Mouse (Mus musculus) myocyte (in vitro differentiated cells): ENCODE measurements around the gene Xlr5c. TPM values are rescaled to one million over a fixed set of nuclear protein-coding genes. Genes with fewer than 3 reads are reported as not detected.
"Not testable (repeated sequence)": the region's sequence is repeated elsewhere in the genome, so short reads cannot be mapped to it uniquely, and the experiment has no call there.

Experiments used
- H3K27me3 ChIP-seq: one replicate; pipeline ENCODE4 v1.6.1; 2011; ENCODE audit not compliant: control insufficient read depth, insufficient read depth, insufficient read length
- H3K36me3 ChIP-seq: one replicate; pipeline ENCODE4 v1.6.1; 2011; ENCODE audit not compliant: control insufficient read depth, insufficient read depth
- H3K4me2 ChIP-seq: one replicate; pipeline ENCODE4 v1.6.1; 2011; ENCODE audit warnings: low read depth, control low read depth
- H3K4me3 ChIP-seq: one replicate; pipeline ENCODE4 v1.5.1; 2011; ENCODE audit warnings: mild to moderate bottlenecking, control low read depth, moderate library complexity
- H3K79me2 ChIP-seq: one replicate; pipeline ENCODE4 v1.6.1; 2011; ENCODE audit not compliant: control insufficient read depth, insufficient read depth
- H3ac ChIP-seq: one replicate; pipeline ENCODE4 v1.6.1; 2011; ENCODE audit not compliant: control insufficient read depth, insufficient read length
- CEBPB ChIP-seq: IDR thresholded peaks from 2 replicates; pipeline ENCODE4 v1.6.1; 2011; ENCODE audit warnings: mild to moderate bottlenecking, moderate library complexity; ENCODE audit not compliant: poor library complexity, insufficient read depth, severe bottlenecking
- E2F4 ChIP-seq: IDR thresholded peaks from one replicate; pipeline ENCODE4 v1.6.1; 2011; ENCODE audit warnings: mild to moderate bottlenecking, control low read depth, moderate library complexity; ENCODE audit not compliant: insufficient read depth
- MAX ChIP-seq: IDR thresholded peaks from one replicate; pipeline ENCODE4 v1.6.1; 2011; ENCODE audit warnings: low read depth, mild to moderate bottlenecking, control low read depth
- MYOD1 ChIP-seq, 3 experiments: IDR thresholded peaks; one replicate each; pipeline ENCODE4 v1.6.1; 2011; ENCODE audit warnings: control low read depth in 2 of 3, low read depth in 2 of 3, mild to moderate bottlenecking in 2 of 3, moderate library complexity in 1 of 3; ENCODE audit not compliant: insufficient read length in 2 of 3, control insufficient read depth in 1 of 3
- MYOG ChIP-seq, 3 experiments: IDR thresholded peaks; one replicate each; pipeline ENCODE4 v1.6.1; 2011; ENCODE audit warnings: control low read depth in 2 of 3, low read depth in 2 of 3, mild to moderate bottlenecking in 2 of 3; ENCODE audit not compliant: insufficient read length in 2 of 3, control insufficient read depth in 1 of 3, insufficient read depth in 1 of 3
- POLR2A ChIP-seq: IDR thresholded peaks from one replicate; pipeline ENCODE4 v1.6.1; 2011; ENCODE audit warnings: low read depth, mild to moderate bottlenecking, control low read depth, moderate library complexity; ENCODE audit not compliant: insufficient read length
- POLR2AphosphoS2 ChIP-seq: IDR thresholded peaks from one replicate; pipeline ENCODE4 v1.6.1; 2011; ENCODE audit warnings: low read depth, control low read depth; ENCODE audit not compliant: insufficient read length
- REST ChIP-seq: IDR thresholded peaks from one replicate; pipeline ENCODE4 v1.6.1; 2011; ENCODE audit warnings: mild to moderate bottlenecking, control low read depth, moderate library complexity; ENCODE audit not compliant: insufficient read depth, insufficient read length
- SRF ChIP-seq: IDR thresholded peaks from one replicate; pipeline ENCODE4 v1.6.1; 2011; ENCODE audit warnings: low read depth; ENCODE audit not compliant: control insufficient read depth, insufficient read length
- TCF12 ChIP-seq: IDR thresholded peaks from one replicate; pipeline ENCODE4 v1.6.1; 2011; ENCODE audit warnings: mild to moderate bottlenecking, control low read depth; ENCODE audit not compliant: poor library complexity, insufficient read depth, severe bottlenecking
- TCF3 ChIP-seq: IDR thresholded peaks from one replicate; pipeline ENCODE4 v1.6.1; 2011; ENCODE audit warnings: low read depth, control low read depth; ENCODE audit not compliant: insufficient read length
- USF1 ChIP-seq: IDR thresholded peaks from one replicate; pipeline ENCODE4 v1.6.1; 2011; ENCODE audit warnings: low read depth, mild to moderate bottlenecking, control low read depth, moderate library complexity
- polyA plus RNA-seq: library from polyadenylated mRNA; unstranded; fragments of >200 nt; fragmentation: generic; extraction: Trizol; gene quantifications from one replicate; pipeline ENCODE4 v1.2.1, GENCODE M21; 2012; ENCODE audit warnings: missing spikeins

The Xlr5c gene
- polyA plus RNA-seq, 1 experiment = not detected

DNA sequence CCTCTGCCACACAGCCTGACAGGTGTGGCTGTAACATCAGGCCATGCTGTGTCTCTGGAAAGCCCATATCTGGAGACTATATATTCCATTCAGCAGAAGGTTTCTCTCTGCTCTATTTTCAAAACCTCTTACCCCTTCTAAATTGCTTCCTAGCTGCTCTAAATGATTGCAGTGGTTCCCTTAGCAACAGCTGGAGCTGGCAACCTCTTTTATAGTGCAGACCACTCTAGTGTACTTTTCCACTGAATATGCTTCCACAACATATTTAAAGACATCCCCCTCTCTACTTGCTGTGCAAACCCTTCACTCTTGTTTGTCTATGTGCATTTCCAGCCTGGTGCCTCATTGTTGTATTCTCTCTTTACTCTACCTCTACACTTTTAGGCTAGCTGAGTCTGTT lies 40.8 kb upstream of the Xlr5c start:
- Histone ChIP-seq H3K36me3 (no peaks in the 10 kb centered on the region), H3ac (no peak overlapping the region), H3K27me3 (no peaks in the 10 kb centered on the region), H3K79me2 (no peaks in the 10 kb centered on the region), H3K4me2 (no peak overlapping the region), H3K4me3 (no peak overlapping the region)
- no peak for TF ChIP-seq MAX

DNA sequence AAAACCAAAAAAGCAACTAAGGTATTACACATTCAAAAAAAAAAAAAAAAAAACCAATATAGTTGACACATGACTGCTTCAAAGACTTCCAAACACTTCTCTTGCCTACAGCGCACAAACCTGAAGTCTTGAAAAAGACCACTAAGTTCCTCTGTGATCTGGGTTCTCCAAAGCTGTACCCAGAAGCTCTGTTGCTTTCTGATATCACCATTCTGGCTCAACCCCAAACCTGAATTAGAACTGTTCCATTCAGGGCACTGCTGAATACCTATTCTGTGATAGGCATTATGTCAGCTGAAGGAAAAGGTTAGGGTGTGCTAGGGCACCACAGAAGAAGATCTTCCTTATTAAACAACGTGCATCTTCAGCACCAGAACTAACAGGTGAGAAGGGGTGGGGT lies 34.4 kb upstream of the Xlr5c start:
- H3K79me2 ChIP-seq = no peaks in the 10 kb centered on the region
- no peak overlapping the region for H3K4me2 ChIP-seq

DNA sequence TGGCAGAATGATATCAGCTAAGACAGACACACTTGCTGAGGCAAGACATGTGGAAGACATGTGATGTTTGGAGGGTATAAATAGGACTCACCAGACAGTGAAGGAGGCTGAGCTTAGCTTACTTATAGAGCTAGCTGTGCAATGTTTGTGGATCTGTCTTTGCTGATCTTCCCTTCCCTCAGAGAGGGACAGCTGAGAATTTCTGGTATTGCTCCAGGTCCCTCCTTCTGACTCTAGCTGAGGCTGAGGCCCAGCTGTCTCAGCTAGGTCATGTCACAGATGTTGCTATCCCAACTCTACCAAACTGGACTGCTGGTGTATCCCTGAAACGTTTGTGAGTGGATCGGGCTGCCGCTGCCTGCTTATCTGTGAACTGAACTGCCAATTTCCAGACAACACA lies 28.3 kb upstream of the Xlr5c start:
- no peaks in the 10 kb centered on the region for H3K79me2 ChIP-seq
- H3K4me2 ChIP-seq = peak overlapping the region; percentile 38
- H3K4me3 ChIP-seq = no peak overlapping the region
- H3ac ChIP-seq = no peak overlapping the region
- no peaks in the 10 kb centered on the region for H3K36me3 ChIP-seq
- no peaks in the 10 kb centered on the region for H3K27me3 ChIP-seq
- no peak for TF ChIP-seq MAX
- peak; percentile 77 to 85 (median 78) for TF ChIP-seq MYOD1 (IDR thresholded peaks at IDR 0.05; ENCODE audit: control insufficient read depth in 1 of 3, insufficient read length in 2 of 3, low read depth in 2 of 3)
- peak; percentile 49 for TF ChIP-seq TCF3
- no peak for TF ChIP-seq REST
- no peak for TF ChIP-seq USF1
- no peak for TF ChIP-seq POLR2AphosphoS2
- no peak for TF ChIP-seq SRF
- TF ChIP-seq E2F4 = no peak
- peak; percentile 34 to 94 (median 92) for TF ChIP-seq MYOG (IDR thresholded peaks at IDR 0.05; ENCODE audit: control insufficient read depth in 1 of 3, insufficient read depth in 1 of 3, insufficient read length in 2 of 3, low read depth in 2 of 3)
- TF ChIP-seq TCF12 = peak; percentile 82
- no peak for TF ChIP-seq CEBPB
- no peak for TF ChIP-seq POLR2A

More for the DNA sequence above, 34.4 kb upstream of the Xlr5c start:
- Histone ChIP-seq H3K27me3 (no peaks in the 10 kb centered on the region), H3K4me3 (no peak overlapping the region), H3K36me3 (no peaks in the 10 kb centered on the region), H3ac (no peak overlapping the region)
- TF ChIP-seq TCF12 = no peak
- TF ChIP-seq E2F4 = no peak
- no peak for TF ChIP-seq USF1
- TF ChIP-seq CEBPB = no peak
- no peak for TF ChIP-seq TCF3
- TF ChIP-seq POLR2A = no peak
- TF ChIP-seq MYOG (IDR thresholded peaks at IDR 0.05; ENCODE audit: control insufficient read depth in 1 of 3, insufficient read depth in 1 of 3, insufficient read length in 2 of 3, low read depth in 2 of 3) = no peak
- no peak for TF ChIP-seq SRF
- TF ChIP-seq MYOD1 (IDR thresholded peaks at IDR 0.05; ENCODE audit: control insufficient read depth in 1 of 3, insufficient read length in 2 of 3, low read depth in 2 of 3) = no peak
- TF ChIP-seq REST = no peak
- no peak for TF ChIP-seq MAX
- TF ChIP-seq POLR2AphosphoS2 = no peak

DNA sequence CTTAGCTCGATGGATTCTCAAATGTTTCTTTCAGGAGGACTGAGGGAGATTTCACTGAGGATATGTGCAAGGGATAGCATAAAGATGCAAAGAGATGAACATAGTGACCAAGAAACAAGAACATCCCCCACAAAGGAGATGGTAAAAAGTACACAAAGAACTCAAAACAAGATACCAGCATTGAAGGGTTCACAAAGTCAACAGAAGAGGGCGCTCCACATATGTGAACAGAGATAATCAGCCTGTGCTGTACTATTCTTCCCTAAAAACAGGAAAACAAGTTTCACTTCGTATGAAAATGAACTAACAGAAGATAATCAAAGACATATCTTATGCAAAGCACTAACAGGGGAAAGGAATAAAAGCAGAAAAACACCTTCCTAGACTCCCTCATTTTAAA lies 19.7 kb upstream of the Xlr5c start:
- Histone ChIP-seq H3K4me3 (no peak overlapping the region), H3ac (no peak overlapping the region), H3K79me2 (no peaks in the 10 kb centered on the region), H3K4me2 (peak overlapping the region; percentile 19), H3K36me3 (no peaks in the 10 kb centered on the region), H3K27me3 (no peaks in the 10 kb centered on the region)
- TF ChIP-seq USF1 (no peak), TCF3 (no peak), POLR2A (no peak), MYOG (IDR thresholded peaks at IDR 0.05; ENCODE audit: control insufficient read depth in 1 of 3, insufficient read depth in 1 of 3, insufficient read length in 2 of 3, low read depth in 2 of 3) (no peak), E2F4 (no peak), POLR2AphosphoS2 (no peak)

DNA sequence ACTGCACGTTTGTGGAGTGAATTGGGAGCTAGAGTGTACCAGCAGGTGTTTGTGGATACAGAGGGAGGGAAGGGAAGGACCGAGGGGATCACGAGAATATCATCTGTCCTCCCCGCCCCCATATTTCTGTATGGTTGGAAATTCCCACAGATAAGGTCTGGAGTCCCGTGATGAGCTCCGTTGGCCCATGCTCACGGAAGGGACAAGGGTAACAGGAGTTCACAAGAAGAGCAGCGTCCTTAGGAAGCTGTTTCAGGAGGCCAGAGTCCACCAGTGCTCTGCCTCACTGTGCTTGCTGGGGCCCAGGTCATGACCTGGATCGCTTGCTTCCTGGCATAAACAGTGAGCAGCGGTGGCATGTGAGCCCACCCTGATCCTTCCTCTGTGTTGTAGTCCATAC lies 3.0 kb upstream of the Xlr5c start:
- not testable (repeated sequence) for H3K27me3 ChIP-seq, H3K4me2 ChIP-seq, H3K79me2 ChIP-seq, H3K36me3 ChIP-seq, H3ac ChIP-seq, H3K4me3 ChIP-seq

DNA sequence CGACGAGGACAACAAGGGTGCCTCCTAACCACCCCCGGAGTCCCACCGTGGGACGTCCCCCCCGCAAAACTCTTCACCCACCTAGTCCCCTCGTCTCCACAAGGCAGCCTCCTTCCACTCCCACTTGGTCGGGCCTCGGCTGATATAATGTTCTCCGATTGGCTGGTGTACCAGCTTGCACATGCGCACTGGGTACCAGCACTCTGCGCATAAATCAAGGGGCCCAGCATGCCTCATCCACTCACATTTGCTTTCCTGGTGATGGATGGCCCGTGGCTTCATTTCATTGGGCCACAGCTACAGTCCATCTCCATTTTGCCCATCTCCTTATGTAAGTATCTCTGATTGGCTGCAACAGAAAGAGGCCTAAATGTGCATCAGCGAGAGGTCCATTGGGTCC lies 27.5 kb downstream of the Xlr5c start, which contains the start of gene Xlr3c:
Xlr3c (minus strand) TSS at position 121 of the 400 bp plus-strand sequence.
- not testable (repeated sequence) for H3ac ChIP-seq, H3K36me3 ChIP-seq, H3K79me2 ChIP-seq, H3K4me2 ChIP-seq, H3K27me3 ChIP-seq, H3K4me3 ChIP-seq

DNA sequence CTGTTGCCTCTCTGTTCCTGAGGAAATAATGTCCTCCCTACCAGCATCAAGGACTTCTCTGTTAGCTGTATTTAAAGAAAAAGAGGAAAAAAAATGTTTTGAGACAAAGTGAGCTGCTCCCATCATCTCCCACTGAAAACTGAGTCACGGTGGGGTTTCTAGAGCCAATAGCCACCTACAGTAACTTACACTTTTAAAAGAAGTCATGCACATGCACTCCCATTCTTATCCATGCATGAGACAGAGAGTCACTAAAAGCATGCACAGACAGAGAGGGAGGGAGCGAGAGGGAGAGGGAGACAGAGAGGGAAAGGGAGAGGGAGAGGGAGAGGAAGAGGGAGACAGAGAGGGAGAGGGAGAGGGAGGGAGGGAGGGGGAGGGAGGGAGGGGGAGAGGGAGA lies 30.3 kb downstream of the Xlr5c start:
- H3K27me3 ChIP-seq, H3K79me2 ChIP-seq, H3K4me3 ChIP-seq, H3K4me2 ChIP-seq, H3K36me3 ChIP-seq, H3ac ChIP-seq: not testable (repeated sequence)

DNA sequence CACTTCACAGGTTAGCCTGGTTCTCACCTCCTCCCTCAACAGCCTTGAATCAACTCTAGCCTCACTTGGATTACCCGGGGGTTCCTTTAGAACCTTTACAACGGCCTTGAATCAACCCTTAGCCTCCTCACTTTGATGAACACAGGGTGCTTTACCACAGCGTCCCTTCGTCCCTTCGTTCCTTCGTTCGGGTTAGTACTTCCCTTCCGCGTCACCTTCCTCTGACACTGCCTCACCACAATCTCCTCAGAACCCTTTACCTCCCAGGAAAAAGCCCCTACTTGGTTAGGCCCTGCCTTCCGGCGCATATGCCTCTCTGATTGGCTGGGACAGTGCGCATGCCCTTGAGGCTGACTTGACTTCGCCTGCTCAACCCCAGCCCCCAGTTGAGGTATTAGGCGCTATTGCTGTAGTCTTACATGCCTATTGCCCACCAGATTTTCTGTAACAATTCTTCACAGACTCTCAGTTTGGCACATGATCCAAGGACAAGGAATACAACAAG lies 49.9 kb downstream of the Xlr5c start, which contains the start of gene Xlr4c:
Xlr4c (minus strand) TSS at position 310 of the 505 bp plus-strand sequence.
- not testable (repeated sequence) for H3K4me2 ChIP-seq, H3ac ChIP-seq, H3K4me3 ChIP-seq, H3K36me3 ChIP-seq, H3K79me2 ChIP-seq, H3K27me3 ChIP-seq
